Mouse (Mus musculus): ENCODE measurements around the gene Fbxl21.

Gene Fbxl21

DNA sequence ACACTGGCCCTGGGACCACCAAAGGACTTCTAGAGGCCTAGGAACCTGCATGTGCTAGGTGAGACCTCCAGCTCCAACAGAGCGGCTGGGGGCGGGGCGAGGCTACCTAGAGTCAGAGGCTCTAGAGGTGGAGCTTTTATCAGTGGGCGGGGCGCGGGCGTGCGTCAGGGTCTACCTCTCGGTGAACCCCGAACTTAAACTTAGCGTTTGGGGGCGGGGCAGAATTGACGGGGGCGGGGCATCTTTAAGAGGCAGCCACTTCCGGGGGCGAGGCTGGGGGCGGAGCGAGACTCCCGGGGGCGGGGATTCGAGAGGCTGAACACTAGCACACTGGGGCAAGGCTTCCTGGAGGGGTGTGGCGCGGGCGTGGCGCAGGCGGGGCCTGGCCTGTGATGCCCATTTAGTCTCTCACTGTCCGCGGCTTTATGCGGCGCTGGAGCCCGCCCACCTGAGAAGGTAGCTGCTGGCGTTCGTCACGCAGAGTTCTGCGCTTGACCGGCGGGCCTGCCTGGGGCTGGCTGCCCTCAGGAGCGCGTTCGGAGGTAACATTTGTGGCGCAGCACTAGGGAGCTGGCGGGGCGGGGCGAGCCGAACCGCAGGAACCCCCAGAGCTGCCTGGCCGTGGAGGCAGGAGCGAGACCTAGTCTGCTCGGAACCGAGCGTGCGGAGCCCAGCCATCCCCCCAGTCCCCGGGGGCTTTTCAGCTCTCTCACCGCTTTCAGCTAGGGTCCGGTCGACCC lies at the start of gene Fbxl21:
TSS of gene Fbxl21 (plus strand) at position 392 of the 740 bp plus-strand sequence.
- DNase-seq: peak; percentile 92

DNA sequence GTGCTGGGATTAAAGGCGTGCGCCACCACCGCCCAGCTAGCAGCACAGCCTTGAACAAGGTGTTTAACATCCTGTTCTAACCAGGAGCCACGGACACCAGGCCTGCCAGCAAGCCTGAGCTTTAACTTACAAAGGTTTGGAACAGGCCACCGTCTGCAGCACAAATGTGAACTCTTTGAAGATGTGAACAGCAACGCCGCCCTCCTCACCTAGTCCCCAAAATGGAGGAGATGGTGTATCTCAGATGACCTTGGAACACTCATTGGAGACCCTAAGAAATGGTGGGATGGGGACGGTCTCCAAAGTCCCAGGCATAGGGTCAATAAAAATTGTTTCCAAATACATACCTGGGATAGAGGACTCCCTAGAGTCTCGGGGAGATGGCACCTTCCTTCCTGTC lies 49.6 kb upstream of the Fbxl21 start:
- DNase-seq: no peak

DNA sequence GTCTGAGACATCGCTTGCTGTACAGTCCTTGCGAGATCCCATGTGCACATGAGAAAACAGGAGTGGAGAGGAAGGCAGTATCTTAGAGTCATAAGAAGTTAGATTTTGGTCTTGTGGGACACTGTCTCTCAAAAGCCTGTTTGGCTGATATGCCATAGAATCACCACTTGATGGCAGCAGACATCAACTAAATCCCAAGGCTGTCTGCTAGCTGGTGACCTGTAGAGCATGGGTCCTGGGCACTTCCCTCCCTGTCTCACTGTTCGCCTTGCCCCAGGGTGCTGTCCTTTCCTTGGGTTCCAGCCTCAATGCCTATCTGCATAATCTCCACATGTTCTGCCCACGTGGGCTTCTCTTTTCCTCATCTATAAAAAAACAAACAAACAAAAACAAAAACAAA lies 46.9 kb upstream of the Fbxl21 start:
- peak; percentile 79 for DNase-seq

DNA sequence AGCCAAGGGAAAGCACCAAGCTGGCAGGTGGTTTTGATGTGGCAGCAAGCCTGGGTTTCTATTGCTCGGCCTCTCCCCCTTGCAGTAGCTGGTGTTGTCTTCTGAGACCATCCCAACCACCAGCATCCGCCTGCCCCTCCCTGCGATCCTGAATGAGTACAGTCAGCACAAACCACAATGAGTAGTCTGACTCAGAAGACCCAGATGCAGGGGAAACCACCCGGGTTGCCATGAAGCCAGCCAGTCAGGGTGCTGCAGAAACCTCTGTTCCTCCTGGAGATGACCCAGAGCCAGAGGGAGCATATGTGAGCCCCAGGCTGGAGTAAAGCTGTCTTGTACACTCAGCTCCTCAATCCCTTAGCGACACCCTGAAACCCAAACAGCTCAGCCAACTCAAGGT lies 45.5 kb upstream of the Fbxl21 start:
- no peak for DNase-seq

DNA sequence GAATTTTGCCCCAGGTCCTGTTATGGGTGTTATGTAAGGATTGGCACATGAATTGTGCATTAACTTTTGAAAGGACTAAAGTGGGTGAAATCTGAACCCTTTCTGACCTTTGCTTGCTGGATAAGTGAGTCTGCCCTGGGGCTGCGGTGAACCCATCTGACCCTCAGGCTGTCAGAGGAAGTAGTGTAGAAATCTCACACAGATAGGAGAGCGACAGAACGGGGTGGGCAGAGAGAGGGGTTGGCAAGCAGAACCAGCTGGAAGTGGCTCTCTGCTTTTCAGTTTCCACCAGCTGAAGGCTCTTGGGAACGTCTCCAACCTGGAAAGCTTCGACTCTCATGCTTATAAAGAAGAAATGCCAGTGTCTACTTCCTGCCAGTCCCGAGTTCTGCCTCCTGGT lies 45.0 kb upstream of the Fbxl21 start:
- no peak for DNase-seq

GRCm38 (mm10) chr13:56478027-56478426 lies 44.2 kb upstream of the Fbxl21 start:
- DNase-seq: no peak

- no peak for DNase-seq
These were observed 40.1 kb upstream of the Fbxl21 start, which contains the start of gene Il9 for GRCm38 (mm10) chr13:56482146-56482545. Gene Il9, minus strand, starts transcription at chr13:56482246.

- DNase-seq: no peak
These were observed 34.3 kb upstream of the Fbxl21 start for GRCm38 (mm10) chr13:56488012-56488411.

GRCm38 (mm10) chr13:56494440-56494839 lies 27.8 kb upstream of the Fbxl21 start:
- DNase-seq: no peak

- peak; percentile 34 for DNase-seq
These were observed 22.1 kb upstream of the Fbxl21 start for GRCm38 (mm10) chr13:56500132-56500531.

GRCm38 (mm10) chr13:56500636-56501035 lies 21.6 kb upstream of the Fbxl21 start:
- no peak for DNase-seq

GRCm38 (mm10) chr13:56501866-56502420 lies 20.3 kb upstream of the Fbxl21 start:
- DNase-seq: no peak

- DNase-seq: no peak
These were observed 15.3 kb upstream of the Fbxl21 start for GRCm38 (mm10) chr13:56506871-56507496.

DNA sequence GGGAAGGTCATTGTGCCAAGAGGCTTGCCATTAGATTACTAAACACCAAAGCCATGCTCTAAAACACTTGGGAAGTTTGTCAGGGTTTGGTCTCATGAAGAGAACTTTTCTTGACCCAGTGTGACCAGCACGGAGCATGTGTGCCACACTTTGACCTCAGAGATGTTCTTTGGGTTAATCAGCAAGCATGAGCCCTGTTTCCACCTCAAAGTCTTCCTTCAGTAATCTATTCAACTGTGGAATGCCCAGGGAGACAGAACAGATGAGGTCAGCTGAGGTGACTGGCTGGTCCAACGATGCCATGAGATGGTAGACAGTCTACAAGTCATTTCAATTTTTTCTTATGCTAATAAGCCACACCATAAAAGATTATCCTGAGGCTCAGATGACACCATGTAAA lies 12.5 kb upstream of the Fbxl21 start:
- DNase-seq: no peak

GRCm38 (mm10) chr13:56513595-56513994 lies 8.7 kb upstream of the Fbxl21 start:
- no peak for DNase-seq

GRCm38 (mm10) chr13:56516311-56516710 lies 6.0 kb upstream of the Fbxl21 start:
- no peak for DNase-seq

DNA sequence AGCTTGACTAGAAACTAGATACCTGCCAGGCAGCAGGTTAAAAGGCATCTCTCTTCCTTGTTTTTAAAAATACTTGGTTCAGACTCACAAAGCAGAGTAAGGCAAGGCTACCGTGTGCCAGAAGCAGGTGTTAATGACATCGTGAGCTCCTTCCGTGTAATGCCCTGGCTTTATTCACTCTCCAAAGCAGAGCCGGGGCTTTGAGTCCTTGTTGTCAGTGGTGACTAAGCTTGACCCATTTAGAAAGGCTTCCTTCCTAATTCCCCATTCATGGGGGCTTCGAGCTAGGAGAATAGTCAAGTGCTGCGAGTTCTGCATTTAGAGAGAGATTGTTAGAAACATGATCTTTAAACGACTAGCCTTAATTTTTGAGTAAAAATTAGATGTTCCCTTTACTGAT lies 5.5 kb upstream of the Fbxl21 start:
- no peak for DNase-seq

- DNase-seq: no peak
These were observed 522 bp downstream of the Fbxl21 start for GRCm38 (mm10) chr13:56522821-56523167.

GRCm38 (mm10) chr13:56526871-56527270 lies 4.6 kb downstream of the Fbxl21 start:
- DNase-seq: no peak

- no peak for DNase-seq
These were observed 5.6 kb downstream of the Fbxl21 start for GRCm38 (mm10) chr13:56527846-56528245.

DNA sequence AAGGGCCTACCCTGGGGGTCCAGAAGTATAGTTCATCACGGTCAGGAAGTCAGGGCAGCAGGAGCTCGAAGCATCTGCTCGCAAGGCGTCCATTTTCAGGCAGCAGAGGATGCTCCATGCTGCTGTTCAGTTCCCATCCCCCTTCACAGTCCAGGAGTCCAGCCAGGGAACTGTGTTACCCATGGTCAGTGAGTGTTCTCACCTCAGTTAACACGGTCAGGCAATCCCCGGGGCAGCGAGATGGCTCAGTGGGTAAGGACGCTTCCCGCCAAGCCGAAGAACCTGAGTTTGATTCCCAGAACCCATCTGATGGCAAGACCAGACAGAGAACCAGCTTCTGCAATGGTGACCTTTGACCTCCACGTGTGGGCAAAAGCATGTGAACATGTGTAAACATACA lies 6.0 kb downstream of the Fbxl21 start:
- no peak for DNase-seq

DNA sequence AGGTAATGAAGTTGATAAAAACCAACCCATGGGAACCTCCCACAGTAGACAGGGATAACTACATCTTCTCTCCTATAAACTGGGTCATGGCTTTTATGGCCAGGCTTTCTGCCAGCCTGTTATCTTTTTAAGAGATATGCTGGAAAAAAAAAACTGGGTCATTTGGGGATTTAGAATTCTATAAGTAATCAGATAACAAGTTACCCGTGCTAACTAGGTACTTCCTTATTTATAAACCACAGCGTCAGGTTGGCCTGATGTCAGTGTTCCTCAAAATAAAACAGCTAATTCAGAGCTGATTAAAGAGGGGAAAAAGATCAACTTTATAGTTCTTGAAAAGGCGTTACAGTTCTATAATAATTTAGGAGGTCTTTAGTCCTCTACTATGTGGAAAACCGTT lies 6.8 kb downstream of the Fbxl21 start:
- DNase-seq: no peak

DNA sequence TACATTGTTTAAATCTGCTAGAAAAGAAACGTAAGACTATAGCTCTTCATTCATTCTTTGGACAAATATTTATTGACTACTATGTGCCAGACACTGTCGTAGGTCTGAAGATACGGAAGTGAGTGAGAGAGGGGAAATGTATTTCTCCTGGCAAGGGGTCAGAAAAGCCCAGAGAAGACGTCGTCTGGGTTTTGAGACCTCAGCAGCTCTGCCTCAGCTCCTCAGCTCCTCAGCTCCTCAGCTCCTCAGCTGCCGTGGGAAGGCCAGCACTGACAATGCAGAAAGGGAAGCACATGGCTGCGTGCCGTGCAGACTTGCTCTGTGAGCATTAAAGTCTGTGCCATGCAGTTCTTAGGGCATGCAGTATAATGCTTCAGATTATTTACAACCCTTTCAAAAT lies 7.4 kb downstream of the Fbxl21 start:
- no peak for DNase-seq

DNA sequence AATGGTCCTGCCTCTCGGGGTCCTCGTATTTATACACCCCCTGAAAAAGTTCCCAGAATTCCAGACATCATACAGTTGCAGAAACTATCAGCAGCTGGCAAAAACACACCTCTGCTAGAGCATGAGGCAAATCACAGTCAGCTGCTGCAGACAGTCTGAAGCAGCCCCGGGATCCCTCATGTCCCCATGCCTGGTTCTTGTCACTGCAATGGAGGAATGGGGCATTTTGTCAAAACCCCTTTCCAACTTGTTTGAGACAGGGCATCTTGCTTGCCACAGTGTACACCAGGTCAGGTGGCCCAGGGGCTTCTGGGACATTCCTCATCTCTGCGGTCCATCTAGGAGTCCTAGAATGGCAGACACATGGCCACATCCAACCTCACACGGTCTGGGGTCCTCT lies 12.7 kb downstream of the Fbxl21 start:
- DNase-seq: no peak

GRCm38 (mm10) chr13:56535570-56535969 lies 13.3 kb downstream of the Fbxl21 start:
- DNase-seq: no peak
